Mouse (Mus musculus) embryonic facial prominence, embryonic 11.5 days (tissue): ENCODE measurements around the gene Efcab3. TPM values are rescaled to one million over a fixed set of nuclear protein-coding genes. Genes with fewer than 3 reads are reported as not detected.

Experiments used
- ATAC-seq: fragments of 200-750 bp; cut with Nextera tagmentation; replicated peaks from 2 replicates; pipeline ENCODE4 v1.8.0; 2017; ENCODE audit warnings: low read depth; ENCODE audit not compliant: insufficient number of reproducible peaks, low FRiP score, low TSS enrichment
- DNase-seq: peaks from one replicate; pipeline ENCODE4 v3.0.0-alpha.2; 2015; ENCODE audit warnings: low spot score
- H3K27ac ChIP-seq: fragments of 300-500 bp; sonication (generic); replicated peaks from 2 replicates; pipeline ENCODE4 v1.5.1; 2014; ENCODE audit warnings: mild to moderate bottlenecking, low read depth, low read length, control low read depth
- H3K27me3 ChIP-seq: fragments of 300-500 bp; sonication (generic); 2 replicates; pipeline ENCODE4 v1.6.1; 2014; ENCODE audit warnings: mild to moderate bottlenecking, low read length, moderate library complexity, mixed read lengths; ENCODE audit not compliant: control insufficient read depth, insufficient read depth
- H3K36me3 ChIP-seq: fragments of 300-500 bp; sonication (generic); replicated peaks from 2 replicates; pipeline ENCODE4 v1.6.1; 2014; ENCODE audit warnings: low read depth, mild to moderate bottlenecking, low read length, moderate library complexity, mixed read lengths; ENCODE audit not compliant: control insufficient read depth, insufficient read depth
- H3K4me1 ChIP-seq: fragments of 300-500 bp; sonication (generic); 2 replicates; pipeline ENCODE4 v1.6.1; 2014; ENCODE audit warnings: low read length, mixed read lengths; ENCODE audit not compliant: control insufficient read depth, insufficient read depth
- H3K4me2 ChIP-seq: fragments of 300-500 bp; sonication (generic); 2 replicates; pipeline ENCODE4 v1.6.1; 2014; ENCODE audit warnings: low read depth, mild to moderate bottlenecking, control low read depth, low read length, moderate library complexity
- H3K4me3 ChIP-seq: fragments of 300-500 bp; sonication (generic); 2 replicates; pipeline ENCODE4 v1.5.1; 2014; ENCODE audit warnings: low read depth, low read length, control low read depth
- H3K9ac ChIP-seq: fragments of 300-500 bp; sonication (generic); replicated peaks from 2 replicates; pipeline ENCODE4 v1.6.1; 2014; ENCODE audit warnings: mild to moderate bottlenecking, control low read depth, low read length
- H3K9me3 ChIP-seq: fragments of 300-500 bp; sonication (generic); replicated peaks from 2 replicates; pipeline ENCODE4 v1.6.1; 2016; ENCODE audit warnings: mild to moderate bottlenecking, low read length, inconsistent platforms, mixed read lengths; ENCODE audit not compliant: control insufficient read depth
- WGBS: fragments of 180-500 bp; shearing (Covaris S2); extraction: QIAGEN DNeasy Blood & Tissue Kit; methylation state at CpG from one replicate; pipeline ENCODE4 v1.1.7; 2014; 5-methylcytosine and 5-hydroxymethylcytosine counted together
- polyA plus RNA-seq: library from polyadenylated mRNA; unstranded; fragments of >200 nt; fragmentation: Nextera tagmentation; extraction: Ambion mirVana; gene quantifications from 2 replicates; pipeline ENCODE4 v1.2.1, GENCODE M21; 2014

Gene Efcab3
- polyA plus RNA-seq, 1 experiment from 2014 or later = not detected

DNA sequence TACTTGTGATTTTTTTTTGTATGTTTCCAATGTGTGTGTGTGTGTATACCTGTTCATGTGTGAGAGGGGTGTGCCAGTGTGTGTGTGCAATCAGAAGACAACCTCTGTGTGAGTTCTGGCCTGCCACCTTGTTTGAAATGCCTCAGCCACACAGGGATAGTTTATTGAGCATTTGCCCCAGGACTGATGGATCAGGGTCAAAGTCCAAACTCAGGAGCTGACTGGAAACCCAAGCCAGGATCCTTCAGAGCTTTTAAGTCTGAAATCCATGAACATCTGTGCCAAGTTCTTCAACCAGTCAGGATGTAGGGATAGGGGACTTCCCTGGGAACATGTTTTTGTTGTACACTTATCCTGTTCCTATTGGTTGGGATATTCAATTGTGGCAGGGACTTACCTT lies 94.7 kb downstream of the Efcab3 start:
- H3K36me3 ChIP-seq = no peaks in the 10 kb centered on the region
- H3K4me1 ChIP-seq = peaks cover 2% of the 10 kb centered on the region
- no peak overlapping the region for H3K4me3 ChIP-seq
- H3K4me2 ChIP-seq = no peak overlapping the region
- H3K27me3 ChIP-seq = no peaks in the 10 kb centered on the region
- no peak for ATAC-seq
- no peaks in the 10 kb centered on the region for H3K9me3 ChIP-seq
- no peak overlapping the region for H3K9ac ChIP-seq
- no peak for DNase-seq
- no peak overlapping the region for H3K27ac ChIP-seq

DNA sequence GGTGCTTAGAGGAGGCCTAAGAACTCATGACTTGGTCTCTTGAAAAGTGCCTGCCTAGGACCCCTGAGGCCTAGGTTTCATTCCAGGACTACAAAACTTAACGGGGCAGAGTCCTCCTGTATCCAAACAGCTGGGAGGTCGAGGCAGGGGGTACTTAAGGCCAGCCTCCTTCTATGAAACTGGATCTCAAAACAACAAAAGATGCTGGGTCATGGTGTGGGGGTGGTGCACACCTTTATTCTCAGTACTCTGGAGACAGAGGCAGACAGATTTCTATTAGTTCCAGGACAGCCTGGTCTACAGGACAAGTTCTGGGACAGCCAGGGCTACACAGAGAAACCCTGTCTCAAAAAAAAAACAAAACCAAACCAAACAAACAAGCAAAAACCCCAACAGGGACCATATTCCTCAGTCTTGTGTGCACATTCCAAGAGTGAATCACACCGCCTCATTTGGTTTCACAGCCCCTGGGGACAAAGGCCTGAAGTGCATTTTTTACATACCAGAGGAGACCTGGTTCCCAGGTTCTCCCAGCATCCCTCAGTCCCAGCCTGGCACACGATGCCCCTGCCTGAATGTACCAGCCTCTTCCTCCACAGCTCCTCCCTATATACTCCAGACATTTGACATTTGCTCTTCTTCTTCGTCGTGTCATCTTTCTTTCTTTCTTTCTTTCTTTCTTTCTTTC lies 96.4 kb downstream of the Efcab3 start:
- Histone ChIP-seq H3K4me2 (no peak overlapping the region), H3K4me1 (no peaks in the 10 kb centered on the region), H3K27ac (no peak overlapping the region), H3K27me3 (no peaks in the 10 kb centered on the region), H3K9me3 (peaks cover 4% of the 10 kb centered on the region), H3K4me3 (no peak overlapping the region), H3K36me3 (no peaks in the 10 kb centered on the region), H3K9ac (no peak overlapping the region)
- WGBS = 61% methylated on average over 6 of the region's 6 CpGs
- no peak for ATAC-seq
- DNase-seq = no peak

DNA sequence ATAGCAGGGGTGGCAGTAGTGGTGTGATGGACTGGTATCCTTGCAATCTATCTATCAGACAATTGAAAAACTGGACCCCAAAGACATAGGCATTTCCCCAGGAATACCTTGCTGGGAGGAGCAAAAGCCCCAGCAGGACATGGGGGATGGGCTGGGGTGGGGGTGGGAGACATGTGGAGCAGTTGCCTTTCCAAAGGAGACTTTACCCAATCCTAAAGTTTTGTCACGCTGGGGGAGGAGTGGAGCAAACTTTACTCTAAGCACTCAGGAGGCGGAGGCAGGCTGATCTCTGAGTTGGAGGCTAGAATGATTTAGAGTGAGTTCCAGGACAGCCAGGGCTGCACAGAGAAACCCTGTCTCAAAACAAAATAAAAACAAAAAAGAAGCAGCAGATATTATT lies 98.0 kb downstream of the Efcab3 start:
- Histone ChIP-seq H3K9ac (no peak overlapping the region), H3K27ac (no peak overlapping the region), H3K27me3 (no peaks in the 10 kb centered on the region), H3K4me2 (no peak overlapping the region), H3K4me1 (no peaks in the 10 kb centered on the region), H3K9me3 (peaks cover 11% of the 10 kb centered on the region), H3K4me3 (no peak overlapping the region), H3K36me3 (no peaks in the 10 kb centered on the region)
- DNase-seq (no peak), ATAC-seq (no peak)
- WGBS = 89% methylated on average over 2 of the region's 2 CpGs

DNA sequence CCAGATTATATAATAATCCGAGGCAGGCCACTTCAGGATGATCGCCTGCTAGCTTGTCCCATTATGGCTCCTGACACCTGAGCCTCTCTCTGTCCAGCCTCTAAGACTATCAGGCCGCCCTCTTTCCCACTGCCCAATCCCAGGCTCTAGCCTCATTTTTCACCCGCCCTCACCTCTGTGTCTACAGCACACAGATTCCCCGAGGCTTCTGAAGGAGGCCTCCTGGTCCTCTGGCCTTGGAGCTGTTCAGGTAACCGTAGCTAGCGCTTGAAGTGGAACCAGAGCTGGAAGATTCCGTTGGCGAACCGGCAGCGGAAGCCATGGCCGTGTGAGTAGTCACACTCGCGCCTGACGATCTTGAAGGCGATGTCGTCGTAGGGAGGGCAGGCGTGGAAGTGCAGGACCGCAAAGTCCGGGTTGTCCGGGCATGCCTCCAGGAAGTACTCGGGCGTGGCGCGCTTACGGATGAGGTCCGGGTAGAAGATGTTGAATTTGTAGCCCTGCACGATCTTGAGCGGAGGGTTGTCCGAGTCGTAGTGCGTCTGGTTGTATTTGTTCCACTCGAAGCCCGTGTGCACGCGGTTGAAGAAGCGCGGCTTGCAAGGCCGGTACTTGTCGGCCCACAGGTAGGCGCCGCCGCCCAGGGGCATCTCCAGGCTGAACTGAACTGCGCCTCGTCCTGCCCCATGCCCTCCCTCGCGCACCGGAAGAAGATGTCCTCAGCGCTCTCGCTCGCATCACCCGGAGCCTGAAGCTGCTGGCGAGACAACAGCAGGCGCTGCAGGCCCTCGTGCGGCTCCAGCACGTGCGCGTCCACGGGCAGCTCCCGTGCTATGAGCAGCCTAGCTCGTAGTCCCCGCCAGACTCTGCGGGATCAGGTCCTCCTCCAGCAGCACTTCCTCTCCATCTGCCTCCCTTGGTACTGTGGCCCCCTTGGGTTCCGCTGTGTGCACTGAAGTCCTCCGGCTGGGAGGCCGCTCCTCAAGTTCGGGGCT lies 101.4 kb downstream of the Efcab3 start:
- no peaks in the 10 kb centered on the region for H3K4me1 ChIP-seq
- H3K27me3 ChIP-seq = no peaks in the 10 kb centered on the region
- no peak overlapping the region for H3K4me3 ChIP-seq
- H3K27ac ChIP-seq = no peak overlapping the region
- WGBS = 83% methylated on average over 69 of the region's 69 CpGs
- H3K9ac ChIP-seq = no peak overlapping the region
- ATAC-seq (no peak), DNase-seq (no peak)
- H3K36me3 ChIP-seq = no peaks in the 10 kb centered on the region
- H3K9me3 ChIP-seq = peaks cover 11% of the 10 kb centered on the region
- H3K4me2 ChIP-seq = no peak overlapping the region

DNA sequence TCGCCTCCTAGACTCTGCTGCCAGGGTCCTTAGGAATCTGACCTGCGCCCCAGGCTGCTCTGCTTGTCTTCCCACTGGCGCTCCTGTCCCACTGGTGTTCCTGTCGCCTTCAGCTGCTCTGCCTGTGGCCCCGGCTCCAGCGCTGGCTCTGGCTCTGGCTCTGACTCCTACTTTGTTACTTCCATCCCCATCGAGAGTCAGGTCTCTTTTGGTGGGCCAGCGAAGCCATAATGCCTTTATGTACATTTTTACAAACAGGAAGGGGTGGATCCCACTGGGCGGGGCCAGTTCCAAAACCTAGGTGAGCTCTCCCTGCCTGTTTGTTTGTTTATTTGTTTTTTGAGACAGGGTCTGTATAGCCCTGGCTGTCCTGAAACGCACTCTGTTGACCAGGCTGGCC lies 103.4 kb downstream of the Efcab3 start:
- DNase-seq (no peak), ATAC-seq (no peak)
- 90% methylated on average over 10 of the region's 10 CpGs for WGBS
- Histone ChIP-seq H3K9me3 (peaks cover 11% of the 10 kb centered on the region), H3K9ac (no peak overlapping the region), H3K36me3 (no peaks in the 10 kb centered on the region), H3K4me2 (no peak overlapping the region), H3K27ac (no peak overlapping the region), H3K4me1 (no peaks in the 10 kb centered on the region), H3K4me3 (no peak overlapping the region), H3K27me3 (no peaks in the 10 kb centered on the region)

Other genes starting within 250 kb of the Efcab3 start
- gene Mettl2, start 62.8 kb downstream of the Efcab3 start, polyA plus RNA-seq = 48.2 and 50.7 TPM in 2 replicates
- gene Gm10842, start 83.3 kb downstream of the Efcab3 start, polyA plus RNA-seq = not detected in 2 replicates
- 30.4 and 30.7 TPM in 2 replicates for gene Tlk2, start 115.2 kb downstream of the Efcab3 start, polyA plus RNA-seq
- gene Mrc2, start 229.1 kb downstream of the Efcab3 start, polyA plus RNA-seq = 9.5 and 10.2 TPM in 2 replicates